Mouse (Mus musculus): ENCODE results near the gene Cdc42se2.

DNA sequence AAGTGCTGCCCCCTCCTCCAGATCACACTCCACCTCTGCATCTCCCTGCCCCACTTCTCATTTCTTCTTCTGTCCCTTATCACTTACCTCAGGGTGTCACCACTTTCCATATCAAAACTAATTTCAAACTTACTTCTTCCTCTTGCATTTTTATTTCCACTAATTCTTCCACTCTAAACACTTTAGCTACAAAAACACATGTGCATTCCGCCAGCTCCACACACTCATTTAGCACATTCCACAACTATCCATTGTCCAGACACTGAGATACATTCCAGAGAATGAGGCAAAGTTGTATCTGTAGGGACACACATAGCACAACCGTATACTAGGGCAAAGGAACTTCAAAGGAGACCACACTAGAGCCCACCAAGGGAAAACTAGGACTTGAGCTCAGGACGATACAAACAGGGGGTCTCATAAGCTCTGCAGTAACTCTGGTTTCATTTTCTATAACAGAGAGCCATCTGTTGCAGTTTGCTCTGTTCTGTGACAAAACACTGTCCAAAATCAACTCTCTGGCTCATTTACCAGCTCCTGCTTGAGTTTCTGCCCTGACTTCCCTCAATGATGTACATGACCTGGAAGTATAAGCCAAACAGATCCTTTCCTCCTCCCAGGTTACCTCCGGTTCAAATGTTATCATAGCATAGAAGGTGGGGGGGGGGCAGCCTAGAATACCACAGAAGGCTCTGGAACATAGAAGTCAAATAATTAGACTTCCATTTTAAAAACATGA is 11.7 kb downstream of the Cdc42se2 start:
- TF ChIP-seq EP300 (IDR thresholded peaks at IDR 0.05; ENCODE audit: low read depth), result no peak
- no peak for TF ChIP-seq CTCF (IDR thresholded peaks at IDR 0.05; ENCODE audit: low read depth)

Measured in liver, postnatal 0 days (tissue).